Mouse (Mus musculus) spleen, adult 12 weeks (tissue): ENCODE results near the gene Naga.

ENCODE experiments used
- DNase-seq: peaks from one replicate; pipeline ENCODE4 v3.0.0; 2022; ENCODE audit warnings: low spot score

Gene Naga

GRCm38 (mm10) chr15:82337875-82338274, 850 bp downstream of the Naga start:
- DNase-seq = no peak

GRCm38 (mm10) chr15:82336629-82337028, 2.1 kb downstream of the Naga start:
- DNase-seq = no peak

- no peak for DNase-seq
Observed at GRCm38 (mm10) chr15:82335194-82335593, 3.5 kb downstream of the Naga start.

- DNase-seq = no peak
Observed at GRCm38 (mm10) chr15:82325382-82325781, 13.3 kb downstream of the Naga start.

- DNase-seq = no peak
Observed at GRCm38 (mm10) chr15:82322195-82322594, 16.5 kb downstream of the Naga start.

GRCm38 (mm10) chr15:82319613-82320012, 19.1 kb downstream of the Naga start:
- DNase-seq = no peak

- no peak for DNase-seq
Observed at GRCm38 (mm10) chr15:82317839-82318238, 20.9 kb downstream of the Naga start.

- no peak for DNase-seq
Observed at GRCm38 (mm10) chr15:82308416-82308815, 30.3 kb downstream of the Naga start.

- DNase-seq = no peak
Observed at GRCm38 (mm10) chr15:82307107-82307506, 31.6 kb downstream of the Naga start.

- DNase-seq = no peak
Observed at GRCm38 (mm10) chr15:82298764-82299561, 39.8 kb downstream of the Naga start, which contains the start of gene Wbp2nl. Gene Wbp2nl, plus strand, starts transcription at chr15:82298954.

- no peak for DNase-seq
Observed at GRCm38 (mm10) chr15:82294059-82294458, 44.7 kb downstream of the Naga start.

GRCm38 (mm10) chr15:82293271-82293711, 45.4 kb downstream of the Naga start:
- no peak for DNase-seq

- DNase-seq = no peak
Observed at GRCm38 (mm10) chr15:82292851-82293250, 45.9 kb downstream of the Naga start.

- DNase-seq = no peak
Observed at GRCm38 (mm10) chr15:82290252-82290651, 48.5 kb downstream of the Naga start.

- DNase-seq = no peak
Observed at GRCm38 (mm10) chr15:82286157-82286556, 52.6 kb downstream of the Naga start.

GRCm38 (mm10) chr15:82280638-82281037, 58.1 kb downstream of the Naga start:
- no peak for DNase-seq
